Mouse (Mus musculus) right cerebral cortex, postnatal 14 days (tissue): ENCODE data around the gene Mef2c.

Experiments
- DNase-seq: peaks from one replicate; pipeline ENCODE4 v3.0.0; 2022

Mef2c gene

DNA sequence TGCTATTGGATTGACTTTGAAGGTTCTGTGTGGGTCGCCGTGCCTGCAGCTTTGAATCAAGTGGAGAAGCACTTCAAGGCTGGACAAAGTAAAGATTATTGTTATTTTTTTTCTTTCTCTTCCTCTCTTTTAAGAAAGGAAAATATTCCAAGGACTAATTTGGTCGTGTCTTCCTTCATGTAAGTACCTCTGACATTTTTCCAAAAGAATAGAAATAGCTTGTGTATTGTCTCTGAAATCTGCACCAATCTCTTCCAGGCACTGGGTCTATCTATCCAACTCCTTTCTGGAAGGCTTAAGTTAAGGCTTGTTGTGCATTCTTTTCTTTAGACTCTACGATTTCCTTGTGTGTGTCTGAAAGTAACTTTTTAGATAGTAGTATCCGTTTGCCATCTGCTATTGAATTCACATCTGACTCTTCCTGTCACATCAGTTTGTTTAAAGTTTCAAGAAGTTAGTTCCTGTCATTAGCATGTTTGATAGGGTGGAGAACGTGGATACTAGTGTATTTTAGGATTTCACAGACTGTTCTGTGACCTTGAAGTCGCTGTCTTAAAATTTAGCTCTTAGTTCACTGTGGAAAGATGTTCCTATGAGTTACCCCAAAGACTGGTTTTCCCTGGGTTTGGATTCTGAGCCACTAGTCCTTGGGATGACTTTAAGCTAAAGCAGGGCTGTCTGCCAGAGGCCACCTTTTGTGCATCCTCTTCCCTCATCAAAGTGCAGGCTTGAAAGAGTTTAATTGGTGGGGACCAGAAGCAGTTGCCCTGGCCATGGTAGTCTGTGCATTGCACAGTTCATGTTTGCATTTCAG lies 21.3 kb downstream of the Mef2c start:
- DNase-seq = no peak

DNA sequence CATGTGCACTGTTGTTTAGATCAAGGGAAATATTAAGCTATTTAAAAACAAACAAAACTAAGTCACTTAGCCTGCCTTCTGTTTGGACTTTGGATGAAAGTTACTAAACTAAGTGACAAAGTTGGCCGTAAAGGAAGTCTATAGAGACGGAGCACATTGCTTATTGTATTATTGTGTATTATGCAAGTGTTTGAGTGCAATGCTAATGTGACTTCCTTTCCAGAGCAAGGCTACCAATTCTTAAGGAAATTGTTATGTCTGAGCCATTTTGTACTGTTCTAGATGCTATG lies 21.8 kb downstream of the Mef2c start:
- no peak for DNase-seq

DNA sequence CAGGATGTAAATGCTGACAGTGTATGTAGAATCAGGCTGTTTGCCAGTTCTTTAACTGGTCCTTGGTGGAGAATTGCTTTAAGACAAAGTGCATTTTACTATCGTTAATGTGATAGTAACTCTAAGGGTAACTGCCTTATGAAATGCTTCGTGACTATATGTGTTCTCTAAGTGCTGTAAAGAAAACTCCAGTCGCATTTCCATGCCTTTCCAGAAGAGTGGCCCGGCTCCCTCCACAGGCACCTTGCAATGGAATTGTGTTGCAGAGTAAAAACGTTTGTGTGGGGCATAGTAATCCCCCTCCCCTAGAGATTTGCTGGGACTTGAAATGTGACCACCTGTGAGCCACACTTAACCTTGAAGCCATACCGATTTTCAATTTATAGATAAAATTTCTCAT lies 22.2 kb downstream of the Mef2c start:
- peak; percentile 15 for DNase-seq

DNA sequence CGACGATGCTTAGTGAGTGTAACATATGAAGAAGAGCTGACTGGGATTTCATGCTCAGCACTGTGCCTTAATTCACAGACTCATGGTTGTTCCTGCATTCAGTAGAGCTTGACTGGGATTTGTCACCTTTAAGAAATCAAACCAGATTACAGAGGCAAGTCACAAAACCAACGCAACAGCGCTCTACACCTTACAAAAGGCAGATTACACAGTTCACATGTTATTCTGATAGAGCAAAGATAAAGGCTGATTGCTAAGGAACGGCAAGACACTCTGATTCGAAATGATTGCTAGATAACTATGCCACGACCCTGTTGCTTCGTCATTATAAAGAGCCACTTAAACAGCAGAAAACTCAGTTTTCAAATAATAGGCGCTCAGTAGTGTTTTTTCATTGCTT lies 24.1 kb downstream of the Mef2c start:
- DNase-seq = no peak

DNA sequence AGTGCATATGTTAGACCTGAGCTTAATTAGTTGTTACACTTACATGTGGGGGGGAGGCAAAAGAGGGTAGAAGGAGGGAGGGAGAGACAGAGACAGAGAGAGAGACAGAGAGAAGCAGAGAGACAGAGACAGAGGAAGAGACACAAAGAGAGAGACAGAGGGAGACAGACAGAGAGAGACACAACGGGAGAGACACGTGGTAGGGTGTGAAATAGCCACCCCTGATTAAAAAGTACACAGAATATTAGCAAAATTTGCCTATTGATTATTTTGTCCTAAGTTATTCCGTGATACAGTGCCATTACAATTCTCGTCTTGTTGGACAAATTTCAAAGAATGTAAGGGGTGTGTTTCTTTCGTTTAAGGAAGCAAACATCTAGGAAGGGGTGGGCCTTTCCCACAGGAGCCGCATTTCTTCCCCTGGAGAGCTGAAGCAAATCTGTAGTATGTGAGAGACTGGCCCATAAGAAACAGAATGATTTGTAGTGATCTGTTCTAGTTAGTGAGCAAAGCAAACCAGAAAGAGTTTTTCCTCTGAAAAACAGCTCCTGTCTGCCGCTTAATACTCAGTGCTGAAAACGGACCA lies 26.0 kb downstream of the Mef2c start:
- DNase-seq = no peak

DNA sequence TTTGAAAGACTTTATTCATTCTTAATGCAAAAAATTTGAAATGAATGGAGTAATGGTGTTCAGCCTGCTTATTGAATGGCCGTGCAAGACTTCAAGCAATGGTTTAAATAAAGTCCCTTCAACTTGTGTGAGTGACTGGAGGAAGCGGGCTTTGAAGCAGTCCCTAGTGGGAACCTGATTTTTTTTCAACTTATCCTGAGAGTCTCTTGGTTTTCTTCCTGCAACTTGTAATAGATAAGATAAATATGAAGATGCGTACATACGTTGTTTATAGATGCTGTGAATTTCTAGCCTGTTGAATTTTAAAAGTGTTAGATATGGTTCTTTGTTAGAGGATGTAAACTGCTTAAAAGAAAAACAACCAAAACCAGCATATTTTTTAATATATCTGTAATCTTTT lies 27.1 kb downstream of the Mef2c start:
- DNase-seq = no peak

DNA sequence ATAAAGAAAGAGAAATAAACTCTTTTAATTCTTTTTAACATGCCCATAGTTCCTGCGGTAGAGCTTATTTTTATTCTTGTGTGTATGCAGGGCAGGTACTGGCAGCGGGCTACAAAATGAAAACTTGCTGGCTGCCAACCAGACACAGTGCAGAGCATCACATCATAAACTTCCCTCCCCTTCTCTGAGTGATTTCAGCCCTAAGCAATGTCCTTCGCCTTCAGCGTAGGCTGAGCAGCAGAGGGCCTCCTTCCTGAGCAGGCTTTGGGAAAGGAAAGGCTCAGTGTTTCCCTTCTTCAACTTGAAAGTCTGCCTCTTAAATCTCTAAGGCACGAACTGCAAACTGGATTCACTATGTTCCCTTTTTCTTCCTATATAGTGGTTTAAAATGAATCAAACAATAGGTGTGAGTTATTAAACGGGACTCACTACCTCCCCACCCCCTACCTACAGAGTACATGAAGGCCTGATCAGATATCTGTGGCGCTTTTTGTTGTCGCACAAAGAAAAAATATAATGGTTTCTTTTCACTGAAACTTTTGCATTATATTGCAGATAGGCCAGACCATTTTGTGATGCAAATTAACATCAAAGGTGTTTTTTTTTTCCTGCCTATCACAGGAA lies 28.2 kb downstream of the Mef2c start:
- peak; percentile 42 for DNase-seq

DNA sequence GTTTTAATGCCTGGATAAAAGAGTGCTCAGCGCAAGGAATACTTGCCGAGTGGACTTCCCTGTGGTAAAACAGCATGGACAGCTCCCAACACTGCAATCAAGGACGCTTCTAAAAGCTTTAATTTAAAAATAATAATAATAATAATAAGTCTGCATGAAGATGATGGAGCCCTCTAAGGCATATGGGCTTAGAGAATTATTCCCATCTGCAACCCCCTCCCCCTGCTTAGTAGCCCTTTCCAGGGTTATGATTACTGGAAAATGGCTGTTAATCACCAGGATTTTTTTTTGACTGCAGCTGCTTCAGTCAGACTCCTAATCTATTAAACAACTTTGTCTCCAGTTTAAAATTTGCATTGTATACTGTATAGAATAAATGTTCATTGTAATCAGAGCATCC lies 32.5 kb downstream of the Mef2c start:
- DNase-seq = no peak

DNA sequence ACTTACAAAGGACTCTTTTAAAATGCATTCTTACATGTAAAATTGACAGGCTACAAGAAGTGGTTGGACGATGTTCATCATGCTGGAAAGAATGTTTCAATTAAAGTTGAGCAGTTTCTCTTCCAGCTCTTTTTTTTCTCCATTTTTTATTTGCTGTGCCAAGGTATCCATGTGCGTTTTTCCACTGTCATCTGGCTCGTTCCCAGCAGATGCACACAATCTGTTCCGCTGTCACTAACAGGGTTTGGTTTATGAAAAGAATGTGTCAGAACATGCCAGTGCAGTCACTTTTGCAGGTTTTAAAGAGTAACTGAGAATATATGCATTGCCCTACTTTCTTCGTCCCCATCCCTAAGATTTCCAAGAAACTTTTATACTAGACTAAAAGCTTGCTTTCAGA lies 33.3 kb downstream of the Mef2c start:
- DNase-seq = no peak

DNA sequence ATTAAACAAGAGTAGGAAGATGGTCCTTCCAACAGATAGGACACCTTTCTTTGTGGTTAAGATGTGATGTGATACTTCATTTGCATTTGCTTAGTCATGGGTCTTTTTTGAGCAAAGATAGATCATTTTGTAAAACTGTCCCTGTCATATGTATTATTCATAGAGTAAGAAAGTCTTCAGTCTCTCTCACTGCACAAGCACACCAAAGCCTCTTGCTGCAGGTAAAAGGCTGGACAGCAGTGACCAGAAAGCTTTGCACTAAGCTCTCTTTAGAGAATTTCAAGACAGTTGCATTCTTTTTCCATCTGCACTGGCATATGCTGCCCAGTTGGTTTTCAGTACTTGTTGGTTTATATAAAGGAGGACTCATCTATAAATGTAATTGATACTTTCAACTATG lies 36.1 kb downstream of the Mef2c start:
- no peak for DNase-seq

DNA sequence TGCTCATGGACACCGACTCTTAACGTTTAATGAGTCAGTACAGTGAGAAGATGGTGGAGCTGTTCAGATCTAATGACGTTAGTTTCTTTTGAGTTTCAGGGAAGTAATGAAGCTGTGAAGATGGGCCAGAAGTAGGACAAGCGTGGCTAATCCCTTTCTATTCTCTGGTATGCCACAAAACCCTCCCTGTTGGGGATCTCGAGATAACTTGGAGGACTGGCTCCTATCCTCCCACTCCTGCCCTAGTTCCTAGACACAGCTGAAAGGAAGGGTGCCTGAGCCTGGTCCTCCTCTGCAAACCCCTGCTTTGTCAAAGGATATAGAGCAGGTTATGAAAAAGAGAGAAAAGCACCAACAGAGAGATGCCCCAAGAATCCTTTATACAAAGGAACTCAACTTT lies 38.8 kb downstream of the Mef2c start:
- no peak for DNase-seq

DNA sequence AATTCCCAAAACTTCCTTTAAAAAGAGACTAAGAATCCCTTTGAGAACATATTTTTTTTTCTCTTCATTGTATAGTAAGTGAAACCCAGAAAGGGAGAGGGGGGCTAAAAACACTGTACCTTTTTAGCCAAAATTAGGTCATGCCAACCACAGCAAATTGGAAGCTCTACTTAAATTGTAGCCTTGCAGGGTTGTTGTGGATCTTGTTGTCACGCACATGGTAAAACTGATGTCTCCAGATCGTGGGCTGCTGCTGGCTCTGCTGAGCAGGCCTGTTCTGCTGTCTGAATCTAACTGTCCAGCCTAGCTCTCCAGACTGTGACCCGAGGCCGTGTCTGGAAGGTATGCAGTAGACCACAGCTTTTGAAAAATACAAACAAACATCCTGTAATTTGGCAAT lies 40.9 kb downstream of the Mef2c start:
- no peak for DNase-seq

DNA sequence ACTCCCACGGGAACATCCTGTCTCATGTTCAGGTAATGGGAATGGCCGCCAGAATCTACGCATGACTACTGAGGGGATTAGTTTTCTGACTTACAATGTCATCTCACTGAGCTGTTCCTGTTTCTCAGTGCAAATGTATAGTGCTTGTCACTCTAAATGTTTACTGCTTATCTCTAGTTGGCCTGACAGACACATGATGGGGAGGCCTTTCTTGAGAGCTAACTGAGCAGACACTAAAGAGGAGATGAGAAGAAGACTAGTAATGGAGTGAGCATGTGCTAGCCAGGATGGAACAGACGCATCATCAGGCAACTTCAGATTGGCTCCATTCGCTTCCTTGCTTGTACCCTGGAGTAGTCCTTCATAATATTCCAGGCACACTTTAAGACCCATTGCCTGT lies 43.0 kb downstream of the Mef2c start:
- no peak for DNase-seq

DNA sequence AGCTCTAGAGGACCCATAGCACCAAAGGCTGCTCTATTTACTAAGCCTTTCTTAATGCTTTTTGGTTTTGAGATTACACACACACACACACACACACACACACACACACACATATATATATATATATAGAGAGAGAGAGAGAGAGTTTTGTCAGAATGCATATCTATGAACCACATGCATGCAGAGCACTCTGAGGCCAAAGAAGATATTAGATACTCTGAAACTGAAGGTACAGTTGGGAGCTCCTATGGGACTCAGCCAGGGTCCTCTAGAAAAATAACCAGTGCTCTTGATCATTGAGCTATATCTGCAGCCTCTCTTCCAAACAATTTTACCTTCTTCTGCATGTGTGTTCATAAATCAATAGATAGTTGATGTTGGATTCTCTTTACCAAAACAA lies 47.4 kb downstream of the Mef2c start:
- DNase-seq = no peak

DNA sequence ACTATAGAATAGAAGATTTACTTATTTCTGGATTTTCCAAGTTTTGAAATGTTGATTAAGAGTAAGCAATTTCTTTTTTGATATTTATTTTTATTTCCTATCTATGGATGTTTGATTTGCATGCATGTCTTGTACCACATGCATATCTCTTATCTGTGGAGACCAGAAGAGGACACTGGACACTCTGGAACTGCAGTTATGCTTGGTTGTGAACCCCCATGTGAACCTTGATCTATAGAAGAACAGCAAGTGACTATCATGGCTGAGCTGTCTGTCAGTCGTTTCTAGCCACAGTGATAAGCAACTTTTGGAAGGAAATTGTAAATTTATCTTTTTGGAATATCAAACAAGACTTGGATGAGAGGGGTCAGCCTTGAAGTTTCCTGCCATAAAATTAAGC lies 48.2 kb downstream of the Mef2c start:
- DNase-seq = no peak

DNA sequence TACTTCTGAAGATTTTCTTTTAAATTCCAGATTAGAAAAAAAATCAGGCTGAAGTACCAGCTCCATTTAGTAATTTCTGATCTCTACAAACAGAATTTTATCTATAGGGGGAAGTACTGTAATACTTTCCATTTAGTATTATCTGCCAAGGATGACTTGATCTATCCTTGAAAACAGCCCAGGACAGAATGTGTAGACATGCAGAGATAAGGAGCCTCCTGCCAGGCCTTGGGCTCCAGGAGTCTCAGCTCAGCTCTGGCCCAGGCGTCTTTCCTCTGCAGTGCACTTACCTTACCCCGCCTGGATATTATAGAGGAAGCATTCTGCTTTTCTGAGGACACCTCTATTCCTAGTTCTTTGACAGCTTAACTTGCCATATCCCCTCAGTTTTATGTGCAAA lies 59.4 kb downstream of the Mef2c start:
- DNase-seq = no peak

DNA sequence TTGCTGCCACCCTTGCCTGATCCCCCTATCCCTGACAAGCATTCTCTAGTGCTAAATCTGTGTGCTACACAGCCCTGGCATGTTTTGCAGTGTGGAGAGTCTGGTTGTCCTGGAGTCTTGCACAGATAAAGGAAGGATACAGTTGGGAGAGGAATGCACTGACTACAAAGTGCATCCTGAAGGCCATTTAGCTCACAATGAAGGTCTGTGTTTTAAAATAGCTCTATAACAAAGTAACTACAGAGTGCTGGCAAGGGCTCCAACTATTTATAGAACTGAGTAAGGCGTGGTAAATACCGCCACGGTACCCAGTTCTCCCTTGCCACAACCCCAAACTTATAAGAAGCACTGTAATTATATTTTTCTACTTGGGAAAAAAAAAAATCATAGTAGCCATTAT lies 61.9 kb downstream of the Mef2c start:
- DNase-seq = no peak

DNA sequence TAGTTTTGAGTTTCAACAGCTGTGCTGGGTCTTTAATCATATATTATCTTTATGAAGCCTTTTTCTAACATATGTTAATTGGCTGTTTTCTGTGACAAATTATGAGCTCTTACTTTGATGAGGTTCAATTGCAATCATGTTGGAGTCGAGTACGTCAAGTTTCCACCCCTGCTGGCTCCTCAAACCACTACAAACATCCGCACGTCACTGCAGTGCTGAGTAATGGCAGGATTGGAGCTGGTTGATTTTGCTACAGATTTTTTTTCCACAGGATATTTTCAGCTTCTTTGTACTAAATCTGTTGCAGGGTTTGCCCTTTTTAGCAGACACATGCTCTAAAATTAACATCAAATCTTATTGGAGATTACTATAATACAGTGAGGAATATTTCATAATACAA lies 62.3 kb downstream of the Mef2c start:
- DNase-seq = no peak

DNA sequence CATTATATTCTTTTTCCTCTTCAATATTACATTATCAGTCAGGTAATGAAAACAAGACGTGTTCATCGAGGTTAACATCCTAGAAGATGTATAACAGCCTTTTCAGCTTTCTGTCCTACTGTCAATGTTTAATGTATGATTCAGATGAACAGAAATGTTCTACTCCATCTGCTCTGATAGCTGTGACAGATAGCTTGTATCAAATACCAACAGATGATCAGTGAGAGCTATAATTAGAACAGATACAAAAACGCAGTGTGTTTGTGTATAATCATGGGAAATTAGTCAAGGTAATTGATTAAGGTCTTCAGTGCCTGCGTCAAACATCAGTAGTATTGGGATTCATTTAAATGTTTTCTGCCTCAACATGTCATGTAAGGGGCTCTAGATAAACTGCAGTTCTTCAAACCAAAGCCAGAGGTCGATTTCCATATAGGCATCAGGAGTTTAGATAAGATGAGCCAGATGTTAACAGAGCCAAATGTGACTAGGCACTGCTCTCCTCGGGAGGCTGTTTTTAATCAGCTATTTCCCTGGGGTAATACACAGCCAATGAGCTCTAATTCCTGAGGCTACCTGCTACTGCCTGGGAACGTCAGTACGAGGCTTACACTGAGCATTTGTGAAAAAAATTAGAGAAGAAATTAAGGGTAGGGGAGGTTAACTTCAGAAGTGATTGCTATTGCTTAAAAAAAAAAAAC lies 63.1 kb downstream of the Mef2c start:
- no peak for DNase-seq

DNA sequence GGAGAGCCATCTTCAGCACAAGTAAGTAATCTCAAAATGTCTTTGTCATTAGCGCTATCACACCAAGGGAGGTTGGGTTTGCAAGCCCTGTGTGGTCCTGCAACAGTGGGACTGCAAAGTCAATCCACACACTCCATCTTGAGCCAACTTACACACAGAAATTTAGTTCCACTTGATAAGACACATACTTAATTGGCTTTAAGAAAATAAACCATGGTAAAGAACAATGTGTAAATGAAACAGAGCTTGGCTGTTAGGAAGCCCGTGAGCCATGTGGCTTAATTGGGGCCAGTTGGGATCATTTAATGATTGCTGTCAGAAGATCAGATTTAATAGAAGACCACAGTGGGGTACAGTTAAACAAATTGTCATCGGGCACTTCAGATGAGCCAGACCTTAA lies 63.8 kb downstream of the Mef2c start:
- DNase-seq = no peak

DNA sequence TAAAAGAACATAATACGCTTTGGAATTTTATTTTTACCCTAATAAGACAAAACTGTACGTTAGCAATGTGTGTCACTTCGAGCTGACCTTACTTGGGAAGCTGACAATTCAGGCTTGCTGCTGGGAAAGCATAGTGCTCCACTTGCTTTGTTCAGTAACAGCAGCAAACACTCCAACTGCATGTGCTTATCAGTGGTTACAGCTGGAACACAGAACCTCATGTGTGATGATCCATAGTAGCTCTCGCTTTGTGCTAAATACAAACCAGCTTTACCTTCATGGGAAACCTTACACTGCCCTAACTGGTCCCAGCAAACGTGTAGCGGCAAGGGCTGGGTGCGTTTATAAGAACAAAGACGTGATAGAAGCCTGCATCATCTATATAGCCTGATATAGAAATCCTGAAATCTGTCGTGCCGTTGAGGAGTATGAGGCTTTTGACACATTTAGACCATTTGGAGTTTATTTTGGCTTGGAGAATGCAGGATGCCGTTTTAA lies 65.0 kb downstream of the Mef2c start:
- DNase-seq = no peak

DNA sequence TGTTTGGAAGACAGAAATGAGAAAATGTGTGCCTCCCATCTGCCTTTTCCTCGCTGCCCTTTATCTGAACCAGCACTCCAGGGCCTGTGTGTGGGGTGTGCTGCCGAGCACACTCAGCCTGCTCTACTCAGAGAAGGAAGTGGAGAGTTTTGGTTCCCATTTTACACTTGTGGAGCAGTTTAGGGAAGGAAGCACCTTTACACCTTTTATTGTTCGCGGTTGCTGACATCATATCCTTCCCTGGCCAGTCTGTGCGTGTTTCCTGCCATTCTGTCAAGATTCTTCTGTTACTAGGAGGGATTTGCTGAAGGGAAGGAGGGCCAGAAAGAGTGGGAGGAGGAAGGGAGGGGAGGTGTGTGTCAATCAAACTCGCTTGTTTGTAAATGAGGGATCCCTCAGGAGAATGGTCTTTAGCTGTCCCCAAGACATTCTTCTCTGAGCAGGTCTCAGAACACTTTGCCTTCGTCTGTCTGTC lies 68.2 kb downstream of the Mef2c start:
- no peak for DNase-seq

DNA sequence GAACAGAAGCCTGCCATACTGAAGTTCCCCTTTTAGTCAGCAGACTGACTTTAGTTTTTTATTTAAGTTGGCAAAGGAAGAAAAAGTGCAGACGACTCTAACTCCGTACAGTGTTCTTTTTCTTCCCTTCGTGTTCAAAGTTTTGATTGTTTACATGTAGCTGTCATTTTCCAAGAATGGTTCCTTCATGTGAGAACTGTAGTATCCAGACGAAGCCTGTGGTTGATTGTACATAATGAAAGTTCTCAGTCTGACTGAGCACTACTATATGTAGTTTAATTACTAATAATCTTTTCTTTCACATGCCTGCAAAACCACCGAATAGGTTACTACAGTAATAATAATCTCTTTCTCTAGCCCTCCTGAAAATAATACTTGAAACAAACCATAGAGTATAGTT lies 68.6 kb downstream of the Mef2c start:
- no peak for DNase-seq

DNA sequence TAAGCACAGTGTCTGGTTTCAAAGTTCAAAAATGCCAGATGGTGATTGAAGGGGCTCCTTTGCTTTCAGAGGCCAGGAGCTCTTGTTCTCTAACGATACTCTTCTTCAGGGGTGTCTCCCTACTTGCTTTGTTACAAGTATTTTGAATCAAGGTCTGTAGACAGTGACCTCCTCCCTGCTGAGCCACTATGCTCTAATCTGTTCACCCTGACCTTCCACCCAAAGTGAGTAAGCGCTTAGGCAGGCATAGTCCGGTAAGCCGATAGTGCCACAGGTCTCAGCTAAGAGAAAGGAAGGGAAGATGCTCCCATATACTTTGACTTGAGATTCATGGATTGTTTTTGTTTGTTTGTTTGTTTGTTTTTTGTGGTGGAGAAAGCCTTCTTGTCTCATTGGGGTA lies 69.5 kb downstream of the Mef2c start:
- DNase-seq = no peak
